Mouse (Mus musculus) megakaryocyte-erythroid progenitor cell, adult 5-6 weeks (primary cell): ENCODE data around the gene Eif2b5. TPM values are rescaled to one million over a fixed set of nuclear protein-coding genes. Genes with fewer than 3 reads are reported as not detected.
"Not testable (repeated sequence)": the region's sequence is repeated elsewhere in the genome, so short reads cannot be mapped to it uniquely, and the experiment has no call there.

Experiments used
- ATAC-seq: replicated peaks from 2 replicates; pipeline ENCODE4 v1.8.0; 2016; ENCODE audit warnings: mild to moderate bottlenecking, inconsistent platforms; ENCODE audit not compliant: severe bottlenecking, poor library complexity, low FRiP score, low TSS enrichment
- total RNA-seq, 2 experiments: library from RNA; stranded (forward) in 1 of 2; stranded (reverse) in 1 of 2; fragments of 200-1000, 215-1000 nt in 1 of 2; fragments of >200 nt in 1 of 2; fragmentation: Nextera tagmentation in 1 of 2; gene quantifications; 2 replicates each; pipeline ENCODE4 v1.2.3; 2014 to 2017

Gene Eif2b5
- total RNA-seq, 2 experiments from 2014 or later: 80.8 to 108 TPM

DNA sequence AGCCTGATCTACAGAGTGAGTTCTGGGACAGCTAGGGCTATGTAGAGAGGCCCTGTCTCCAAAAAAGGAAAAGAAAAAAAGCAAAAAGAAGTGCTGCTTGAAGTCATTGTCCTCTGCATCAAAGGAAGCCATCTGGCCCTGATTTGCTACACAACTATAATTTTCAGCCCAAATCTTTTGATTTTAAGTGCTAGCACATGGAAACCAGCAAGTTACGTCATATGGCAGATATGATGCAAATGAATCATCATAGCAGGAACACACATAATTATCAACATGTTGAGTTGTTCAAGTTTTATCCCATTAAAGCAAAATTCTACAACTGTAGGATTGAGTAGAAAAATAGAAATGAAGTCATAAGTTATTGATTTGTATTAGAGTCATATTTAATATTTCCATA is 10.5 kb upstream of the Eif2b5 start:
- no peak for ATAC-seq

DNA sequence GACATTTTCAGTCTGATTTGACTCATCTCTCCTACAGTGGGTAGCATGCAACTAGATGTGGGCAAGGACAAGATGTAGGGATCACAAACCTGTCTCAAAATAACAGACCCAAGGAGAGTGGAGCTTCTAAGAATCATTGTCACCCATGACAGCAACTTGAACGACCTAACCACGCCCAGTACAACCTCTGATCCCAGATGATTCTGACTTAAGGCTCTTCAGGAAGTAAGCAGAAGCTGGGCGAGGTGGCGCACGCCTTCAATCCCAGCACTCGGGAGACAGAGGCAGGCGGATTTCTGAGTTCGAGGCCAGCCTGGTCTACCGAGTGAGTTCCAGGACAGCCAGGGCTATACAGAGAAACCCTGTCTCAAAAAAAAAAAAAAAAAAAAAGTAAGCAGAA is 9.9 kb upstream of the Eif2b5 start:
- not testable (repeated sequence) for ATAC-seq

GRCm38 (mm10) chr16:20489233-20489632 is 9.4 kb upstream of the Eif2b5 start:
- ATAC-seq: no peak

GRCm38 (mm10) chr16:20490581-20490980 is 8.0 kb upstream of the Eif2b5 start:
- peak; percentile 84 for ATAC-seq

DNA sequence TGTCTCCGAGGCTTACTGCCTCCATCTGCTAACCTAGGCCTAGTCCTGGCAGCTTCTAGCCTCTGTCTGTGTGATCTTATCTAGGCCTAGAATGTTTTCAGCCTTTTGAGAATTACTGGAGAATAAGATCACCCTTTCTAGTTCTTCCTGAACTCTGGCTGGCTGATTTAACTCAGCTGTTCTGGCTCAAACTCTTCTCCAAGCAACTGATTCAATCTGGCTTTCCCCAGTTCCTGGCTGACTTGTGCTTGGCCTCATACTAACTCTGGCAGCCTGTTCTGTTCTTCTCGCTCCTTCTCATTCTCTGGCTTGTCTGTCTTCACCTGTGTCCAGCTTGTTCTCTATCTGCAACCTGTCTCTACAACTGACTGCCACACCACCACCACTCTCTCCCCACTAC is 7.3 kb upstream of the Eif2b5 start:
- no peak for ATAC-seq

GRCm38 (mm10) chr16:20493452-20493851 is 5.2 kb upstream of the Eif2b5 start:
- ATAC-seq: no peak

DNA sequence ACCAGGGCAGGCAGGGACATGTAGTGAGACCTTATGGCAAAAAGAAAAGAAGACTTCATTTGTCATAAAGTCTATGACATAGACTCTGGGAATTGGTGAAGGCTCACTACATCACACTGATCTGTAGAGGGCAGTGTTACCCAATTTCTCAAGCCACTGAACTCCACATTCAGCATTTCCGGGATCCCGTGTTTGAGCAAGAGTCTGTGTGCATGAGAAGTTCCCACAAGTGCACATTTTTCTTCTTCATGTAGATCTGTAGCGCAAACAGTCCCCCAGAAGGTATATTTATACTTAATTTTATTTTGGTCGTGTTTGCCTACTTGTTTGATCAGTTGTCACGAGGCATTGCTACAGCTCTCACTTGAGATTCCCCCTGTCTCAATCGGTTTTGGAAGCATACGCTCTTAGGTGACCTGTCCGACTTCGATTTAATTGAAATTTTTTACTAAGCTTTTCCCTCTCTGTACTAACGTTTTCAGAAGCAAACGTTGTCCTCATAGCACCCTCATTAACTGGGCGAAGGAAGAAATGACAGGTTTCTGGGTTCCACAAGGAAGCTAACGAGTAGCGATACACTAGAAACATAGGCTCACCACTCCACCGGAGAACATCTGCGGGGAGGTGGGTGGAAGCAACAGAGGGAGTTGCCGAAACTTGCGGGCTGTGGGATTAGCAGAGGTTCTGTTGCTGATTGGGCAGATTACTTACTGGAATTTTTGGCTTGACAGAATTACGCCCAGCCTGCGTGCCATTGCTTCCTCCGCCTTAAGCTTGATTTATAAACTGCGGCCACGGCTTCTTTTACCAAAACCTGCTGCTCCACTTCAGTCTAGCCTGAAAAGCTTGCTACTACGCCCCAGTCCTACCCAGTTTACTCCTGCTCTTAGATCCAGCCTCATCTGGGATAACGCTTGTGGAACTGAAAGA is 1.7 kb upstream of the Eif2b5 start:
- ATAC-seq: peak; percentile 54

DNA sequence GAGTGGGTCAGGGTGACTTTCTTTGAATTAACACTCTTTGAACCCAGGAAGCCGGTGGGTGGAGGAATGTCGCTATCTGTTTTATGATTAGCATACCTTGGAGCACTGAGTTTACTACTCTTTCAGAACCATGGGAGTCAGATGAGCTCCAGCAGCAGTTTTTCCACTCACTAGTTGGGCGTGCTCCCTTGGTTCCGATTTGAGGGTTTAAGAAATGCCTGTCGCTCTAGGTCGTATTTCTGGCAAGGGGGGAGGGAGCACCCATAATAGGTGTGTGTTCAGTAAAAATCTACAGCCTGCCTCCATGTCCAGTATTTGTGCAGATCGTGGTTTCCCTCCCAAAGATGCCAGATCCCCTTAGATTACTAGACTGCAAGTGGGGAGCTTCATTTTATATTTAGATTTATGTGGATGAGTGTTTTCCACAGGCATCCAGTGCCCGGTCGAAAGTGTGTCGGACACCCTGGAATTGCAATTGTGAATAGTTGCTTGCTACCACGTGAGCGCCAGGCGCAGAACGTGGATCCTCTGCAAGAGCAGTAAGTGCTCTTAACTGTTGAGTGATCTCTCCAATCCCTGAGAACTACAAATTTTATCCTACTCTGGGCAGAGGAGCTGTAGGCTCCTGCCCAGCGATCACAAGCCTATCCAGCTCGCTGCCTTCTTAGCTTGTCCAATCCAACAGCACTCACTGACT is 489 bp upstream of the Eif2b5 start:
- ATAC-seq: 0 out of 2 replicates have a peak, but pooled peaks have one; percentile 2

DNA sequence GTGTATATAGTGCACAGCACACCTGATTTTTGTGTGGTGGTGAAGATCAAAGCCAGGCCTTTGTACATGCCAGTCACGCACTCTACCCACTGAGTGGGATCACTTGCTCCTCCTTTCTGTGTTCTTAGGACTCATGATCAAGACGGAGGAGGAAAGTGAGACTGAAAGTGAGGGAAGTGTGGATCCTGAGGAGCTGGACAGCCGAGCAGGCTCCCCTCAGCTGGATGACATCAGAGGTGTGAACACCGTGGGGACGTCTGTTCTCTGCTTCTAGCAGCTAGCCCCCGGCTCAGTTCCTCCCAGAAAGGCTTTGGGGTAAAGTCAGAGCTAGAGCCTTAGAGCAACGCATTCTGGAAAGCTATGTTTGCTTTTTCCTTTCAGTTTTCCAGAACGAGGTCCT is 7.4 kb downstream of the Eif2b5 start:
- no peak for ATAC-seq

- peak; percentile 58 for ATAC-seq
These were observed 10.7 kb downstream of the Eif2b5 start for GRCm38 (mm10) chr16:20509349-20509748.

- ATAC-seq: no peak
These were observed 12.7 kb downstream of the Eif2b5 start for GRCm38 (mm10) chr16:20511277-20511847.

GRCm38 (mm10) chr16:20516032-20516431 is 17.4 kb downstream of the Eif2b5 start:
- no peak for ATAC-seq

DNA sequence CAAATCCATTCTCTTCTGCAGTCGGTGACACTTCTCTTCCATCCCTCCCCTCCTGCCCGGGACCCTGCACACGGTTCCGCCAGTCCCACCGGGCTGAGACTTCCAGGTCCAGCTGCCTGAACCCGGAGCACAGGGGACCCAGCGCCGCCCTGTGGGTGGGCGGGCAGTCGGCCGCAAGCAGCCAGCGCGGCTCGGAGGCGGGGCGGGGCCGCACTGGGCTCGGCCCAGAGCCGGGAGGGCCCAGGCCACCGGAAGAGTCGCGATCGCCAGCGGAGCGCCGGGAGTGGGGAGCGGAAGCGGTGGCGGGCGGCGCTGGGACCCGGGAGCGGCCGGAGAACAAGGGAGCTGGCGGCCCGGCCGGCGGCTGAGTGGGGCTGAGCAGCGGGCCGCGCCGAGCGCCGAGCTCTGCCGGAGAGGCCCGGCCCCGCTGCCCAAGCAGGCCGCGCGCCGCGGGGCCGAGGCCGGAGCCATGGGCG is 18.1 kb downstream of the Eif2b5 start, which contains the start of gene Dvl3:
Gene Dvl3, plus strand, starts transcription at position 257 of the 476 bp plus-strand sequence.
- ATAC-seq: peak; percentile 91

DNA sequence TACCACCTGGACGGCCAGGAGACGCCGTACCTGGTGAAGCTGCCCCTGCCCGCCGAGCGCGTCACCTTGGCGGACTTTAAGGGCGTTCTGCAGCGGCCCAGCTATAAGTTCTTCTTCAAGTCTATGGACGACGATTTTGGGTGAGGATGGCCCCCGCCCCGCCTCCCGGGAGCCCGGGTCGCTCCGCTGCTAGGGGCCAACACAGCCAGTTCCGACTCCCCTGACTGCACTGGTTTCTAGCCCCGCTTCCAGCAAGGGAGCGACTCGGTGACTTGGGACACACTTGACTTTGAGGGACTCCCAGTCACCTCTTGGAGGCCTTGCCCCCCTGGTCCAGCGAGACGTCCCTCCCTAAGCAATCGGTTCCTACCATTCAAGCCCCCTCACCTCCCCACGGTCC is 18.6 kb downstream of the Eif2b5 start:
- peak; percentile 46 for ATAC-seq

DNA sequence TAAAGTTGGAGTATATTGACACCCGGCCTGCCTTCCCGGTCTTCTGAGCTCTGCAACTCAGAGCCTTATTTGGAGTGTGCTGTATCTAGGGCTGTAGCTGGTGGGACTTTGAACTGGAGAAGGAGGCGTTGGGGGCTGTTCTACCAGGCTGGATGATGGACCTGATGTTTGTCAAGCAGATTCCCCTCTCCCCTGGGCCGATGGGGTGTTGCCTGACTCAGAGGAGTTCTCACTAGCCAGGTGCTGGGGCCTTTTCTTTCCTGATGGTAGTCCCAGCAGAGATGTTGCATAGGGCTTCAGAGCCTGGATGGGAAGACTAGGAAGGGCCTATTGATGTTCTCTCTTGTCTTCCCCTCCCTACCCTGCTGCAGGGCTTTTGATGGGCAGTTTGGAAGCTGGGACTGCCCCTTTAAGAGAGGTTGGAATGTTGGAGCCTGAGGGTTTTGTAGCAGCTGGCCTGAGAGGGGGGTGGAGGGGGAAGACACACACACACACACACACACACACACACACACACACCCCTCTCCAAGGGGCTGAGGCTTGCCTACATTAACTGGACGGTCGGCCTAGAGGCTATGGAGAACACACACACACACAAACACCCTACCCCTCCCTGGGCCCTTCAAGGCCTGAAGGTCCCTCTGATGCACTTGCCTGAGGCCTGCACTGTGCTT is 19.2 kb downstream of the Eif2b5 start:
- ATAC-seq: peak; percentile 27; the same call in 1 of the 2 replicates

- no peak for ATAC-seq
These were observed 25.3 kb downstream of the Eif2b5 start for GRCm38 (mm10) chr16:20523886-20524285.

- ATAC-seq: peak; percentile 83
These were observed 30.2 kb downstream of the Eif2b5 start for GRCm38 (mm10) chr16:20528779-20529178.

DNA sequence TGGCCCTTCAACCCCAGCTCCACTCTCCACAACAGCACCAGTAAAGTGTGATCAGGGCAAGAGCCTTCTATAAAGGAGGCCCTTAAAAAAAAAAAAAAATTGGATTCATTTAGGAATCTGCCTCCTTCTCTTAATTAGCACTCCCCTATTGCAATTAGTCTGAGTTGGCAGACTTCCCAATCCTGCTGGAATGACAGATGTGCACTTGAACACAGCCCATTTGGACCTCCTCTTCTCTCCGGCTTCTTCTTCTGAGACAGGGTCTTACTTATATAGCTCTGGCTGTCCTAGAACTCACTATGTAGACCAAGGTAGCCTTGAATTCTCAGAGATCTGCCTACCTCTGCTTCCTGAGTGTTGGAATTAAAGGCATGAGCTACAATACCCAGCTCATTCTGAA is 30.8 kb downstream of the Eif2b5 start:
- no peak for ATAC-seq

- ATAC-seq: no peak
These were observed 32.3 kb downstream of the Eif2b5 start for GRCm38 (mm10) chr16:20530941-20531340.
